Mouse (Mus musculus): ENCODE data around the gene Ryr2.

The Ryr2 gene

DNA sequence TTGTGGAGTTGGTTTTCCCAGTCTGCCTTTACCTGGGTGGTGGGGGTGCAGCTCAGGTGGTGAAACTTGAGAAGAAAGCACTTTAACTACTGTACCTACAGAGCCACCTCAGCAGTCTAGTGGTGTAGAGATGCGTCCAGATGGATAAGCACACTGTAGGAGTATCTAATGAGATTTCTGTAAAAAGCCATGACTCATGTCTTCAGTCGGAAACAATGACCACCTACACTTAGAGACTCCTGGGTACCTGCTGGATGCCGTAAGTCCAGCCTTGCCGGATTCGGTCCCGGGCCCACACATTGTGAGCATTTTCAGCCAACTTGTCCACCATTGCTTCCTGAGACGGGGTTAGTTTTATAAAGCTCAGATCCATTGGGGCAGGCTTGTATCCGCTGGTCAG, 334.6 kb downstream of the Ryr2 start:
- no peak for DNase-seq (ENCODE audit: low spot score in 2 of 2)

- no peak for DNase-seq (ENCODE audit: low spot score in 2 of 2)
Measured at GRCm38 (mm10) chr13:11766899-11767298, 339.8 kb downstream of the Ryr2 start.

DNA sequence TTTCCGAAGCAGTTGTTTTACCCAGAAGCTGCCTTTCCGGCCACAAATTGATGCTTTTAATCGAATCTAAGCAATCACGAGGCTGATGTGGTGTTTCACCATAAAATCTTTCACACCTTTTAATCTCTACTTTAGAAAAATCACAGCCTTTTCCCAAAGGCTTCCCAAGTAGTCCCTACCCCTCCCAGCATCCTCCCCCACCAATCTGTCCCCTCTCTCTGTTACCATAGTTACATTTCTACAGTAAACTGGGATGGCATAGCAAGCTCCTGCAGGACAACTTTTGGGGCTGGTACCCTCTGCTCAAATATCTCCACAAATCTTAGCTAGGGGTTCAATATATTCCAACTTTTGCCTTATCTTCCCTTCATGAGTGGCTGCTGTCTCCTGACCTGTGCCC, 342.8 kb downstream of the Ryr2 start:
- no peak for DNase-seq (ENCODE audit: low spot score in 2 of 2)

GRCm38 (mm10) chr13:11763104-11763503, 343.6 kb downstream of the Ryr2 start:
- no peak for DNase-seq (ENCODE audit: low spot score in 2 of 2)

GRCm38 (mm10) chr13:11757894-11758293, 348.9 kb downstream of the Ryr2 start:
- no peak for DNase-seq (ENCODE audit: low spot score in 2 of 2)

DNA sequence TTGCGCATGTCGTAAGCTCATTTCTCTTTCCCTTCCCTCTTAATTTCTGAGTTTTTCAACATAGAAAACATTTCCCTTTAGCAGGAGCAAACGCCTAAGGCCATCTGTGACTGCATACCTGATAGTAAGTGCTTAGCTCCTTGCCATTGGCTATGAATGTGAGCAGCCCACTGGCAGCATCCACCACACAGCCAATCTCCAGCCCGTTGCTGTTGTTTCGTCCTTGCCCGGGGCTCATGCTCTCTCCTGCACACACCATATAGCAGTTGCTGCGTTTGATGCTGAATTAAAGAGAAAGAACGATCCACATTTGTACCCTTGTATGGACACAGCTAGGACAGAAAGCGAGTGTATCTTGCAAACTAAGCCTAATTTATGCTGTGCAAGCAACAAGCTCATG, 361.3 kb downstream of the Ryr2 start:
- no peak for DNase-seq (ENCODE audit: low spot score in 2 of 2)

- DNase-seq (ENCODE audit: low spot score in 2 of 2): peak; percentile 25 to 38
Measured at GRCm38 (mm10) chr13:11738211-11738610, 368.5 kb downstream of the Ryr2 start.

DNA sequence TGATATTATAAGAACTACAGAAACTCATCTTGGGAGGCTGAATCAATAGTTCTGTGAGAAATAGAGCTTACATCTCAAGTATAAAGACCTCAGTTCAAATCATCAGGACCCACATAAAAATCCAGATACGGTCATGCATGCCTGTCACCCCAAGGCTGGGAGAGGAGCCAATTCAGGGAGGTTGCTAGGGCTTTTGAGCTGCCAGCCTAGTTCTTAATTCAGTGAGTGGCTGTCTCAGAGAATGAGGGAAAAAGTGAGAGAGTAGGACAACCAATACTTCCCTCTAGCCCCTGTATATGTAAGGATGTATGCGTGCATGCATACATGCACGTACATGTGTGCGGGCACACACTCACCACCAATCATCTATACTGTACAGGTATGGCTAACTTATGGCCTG, 390.5 kb downstream of the Ryr2 start:
- no peak for DNase-seq (ENCODE audit: low spot score in 2 of 2)

DNA sequence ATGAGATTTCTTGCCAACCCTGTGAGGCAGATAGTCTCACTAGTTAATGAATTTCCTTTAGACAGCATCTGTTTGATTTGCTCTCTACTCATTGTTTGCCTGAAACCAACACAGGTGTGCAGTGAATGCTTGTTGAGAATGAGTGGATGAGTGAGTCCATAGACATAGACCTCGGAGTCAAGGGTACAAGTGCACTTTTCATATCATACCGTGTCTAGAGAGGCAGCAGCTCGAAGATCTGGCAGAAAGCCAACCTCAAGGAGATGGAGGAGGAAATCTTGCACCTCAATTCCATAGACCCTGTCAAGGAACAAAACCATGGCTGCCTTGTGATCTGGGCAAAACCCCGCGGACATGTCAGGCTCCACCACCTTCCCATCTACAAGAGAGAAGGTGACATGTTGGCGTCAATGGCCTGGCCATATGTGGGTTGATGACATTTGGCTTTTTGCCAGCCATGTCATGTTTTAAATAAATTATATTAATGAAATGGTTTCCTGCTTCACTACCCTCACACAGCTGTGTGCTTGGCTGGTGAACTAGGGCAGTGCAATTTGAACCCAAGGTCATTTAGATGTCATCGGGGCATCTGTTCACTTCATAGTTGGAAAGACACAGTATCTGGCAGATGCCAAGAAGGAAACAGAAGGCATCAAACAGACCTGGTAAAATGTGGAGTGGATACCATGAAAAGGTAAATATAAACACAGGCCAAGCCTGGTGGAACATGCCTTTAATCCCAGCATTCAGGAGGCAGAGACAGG, 396.9 kb downstream of the Ryr2 start:
- DNase-seq (ENCODE audit: low spot score in 2 of 2): peak in 1 of 2 experiments; percentile 5

DNA sequence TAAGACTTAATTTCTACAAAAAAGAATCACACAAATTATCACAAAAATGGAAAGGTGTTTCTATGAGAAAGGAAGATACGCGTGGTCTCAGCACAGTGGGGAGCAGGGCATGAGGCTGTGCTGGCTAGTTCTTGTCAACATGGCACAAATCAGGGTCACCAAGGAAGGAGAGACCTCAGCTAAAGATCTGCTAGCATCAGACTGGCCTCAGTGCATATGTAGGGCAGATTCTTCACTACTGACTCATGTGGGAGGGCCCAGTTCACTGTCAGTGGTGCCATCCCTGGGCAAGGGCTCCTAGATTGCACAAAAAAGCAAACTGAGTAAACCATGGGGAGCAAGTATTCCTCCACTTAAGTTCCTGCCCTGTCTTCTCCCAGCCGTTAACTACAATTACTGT, 405.0 kb downstream of the Ryr2 start:
- no peak for DNase-seq (ENCODE audit: low spot score in 2 of 2)

GRCm38 (mm10) chr13:11696496-11696895, 410.2 kb downstream of the Ryr2 start:
- no peak for DNase-seq (ENCODE audit: low spot score in 2 of 2)

- no peak for DNase-seq (ENCODE audit: low spot score in 2 of 2)
Measured at GRCm38 (mm10) chr13:11681802-11682201, 424.9 kb downstream of the Ryr2 start.

GRCm38 (mm10) chr13:11662815-11663214, 443.9 kb downstream of the Ryr2 start:
- no peak for DNase-seq (ENCODE audit: low spot score in 2 of 2)

DNA sequence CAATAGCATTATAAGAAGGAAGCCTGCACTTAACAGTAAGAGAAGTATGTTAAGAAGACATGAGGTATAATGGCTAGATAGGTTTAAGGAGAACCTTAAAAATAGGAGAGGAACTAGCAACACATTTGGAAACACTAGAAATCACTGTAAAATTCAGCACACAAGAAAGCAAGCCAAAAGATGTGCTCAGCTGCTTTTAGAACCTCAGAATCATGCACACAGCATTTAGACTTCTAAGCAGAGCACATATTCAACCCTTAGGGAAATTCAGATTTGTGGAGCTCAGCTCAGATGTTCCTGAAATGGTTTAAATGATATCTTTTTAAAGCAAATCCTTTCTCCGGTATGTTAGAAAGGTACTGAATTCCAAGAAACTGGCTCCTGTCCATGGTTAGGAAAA, 461.9 kb downstream of the Ryr2 start:
- no peak for DNase-seq (ENCODE audit: low spot score in 2 of 2)

DNA sequence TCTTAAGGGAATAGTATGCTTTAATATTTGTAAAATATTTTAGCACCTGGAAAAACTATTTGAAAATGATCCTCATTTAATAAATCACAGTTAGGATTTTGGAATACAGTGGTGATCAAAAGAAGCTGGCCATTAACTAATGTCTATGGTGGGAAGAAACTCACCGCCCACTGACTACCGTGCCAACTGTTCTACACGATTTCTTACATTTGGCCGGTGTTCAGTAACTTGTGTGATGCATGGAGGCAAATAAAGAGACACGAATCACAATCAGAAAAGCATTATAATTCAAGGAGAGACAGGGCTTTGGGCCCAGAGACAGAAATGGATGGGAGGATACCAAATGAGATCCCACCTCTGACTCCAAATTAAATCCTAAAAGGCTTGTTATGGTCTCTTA, 470.4 kb downstream of the Ryr2 start:
- DNase-seq (ENCODE audit: low spot score in 2 of 2): no peak

GRCm38 (mm10) chr13:11624513-11624912, 482.2 kb downstream of the Ryr2 start:
- DNase-seq (ENCODE audit: low spot score in 2 of 2): no peak

- peak; percentile 29 to 44 for DNase-seq (ENCODE audit: low spot score in 2 of 2)
Measured at GRCm38 (mm10) chr13:11595431-11595830, 511.3 kb downstream of the Ryr2 start.

- DNase-seq (ENCODE audit: low spot score in 2 of 2): no peak
Measured at GRCm38 (mm10) chr13:11585283-11585682, 521.5 kb downstream of the Ryr2 start.

GRCm38 (mm10) chr13:11572552-11572951, 534.2 kb downstream of the Ryr2 start:
- DNase-seq (ENCODE audit: low spot score in 2 of 2): no peak

DNA sequence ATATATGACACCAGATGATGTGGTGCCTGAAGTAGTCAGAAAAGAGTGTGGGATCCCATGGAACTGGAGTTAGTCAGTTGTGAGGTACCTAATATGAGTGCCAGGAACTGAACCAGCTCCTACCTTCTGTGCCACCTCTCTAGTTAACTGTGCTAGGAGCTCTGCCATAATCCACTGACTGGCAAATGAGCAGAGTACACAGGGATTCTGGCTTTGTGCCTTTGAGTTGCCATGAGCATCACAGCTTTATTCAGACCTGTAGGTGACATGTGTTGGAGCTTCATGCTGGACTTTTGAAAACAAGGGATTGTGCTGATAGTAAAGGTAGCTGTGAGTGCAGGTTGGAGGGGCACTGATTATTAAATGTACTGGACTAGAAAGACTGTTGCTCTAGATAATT, 539.4 kb downstream of the Ryr2 start:
- DNase-seq (ENCODE audit: low spot score in 2 of 2): no peak

DNA sequence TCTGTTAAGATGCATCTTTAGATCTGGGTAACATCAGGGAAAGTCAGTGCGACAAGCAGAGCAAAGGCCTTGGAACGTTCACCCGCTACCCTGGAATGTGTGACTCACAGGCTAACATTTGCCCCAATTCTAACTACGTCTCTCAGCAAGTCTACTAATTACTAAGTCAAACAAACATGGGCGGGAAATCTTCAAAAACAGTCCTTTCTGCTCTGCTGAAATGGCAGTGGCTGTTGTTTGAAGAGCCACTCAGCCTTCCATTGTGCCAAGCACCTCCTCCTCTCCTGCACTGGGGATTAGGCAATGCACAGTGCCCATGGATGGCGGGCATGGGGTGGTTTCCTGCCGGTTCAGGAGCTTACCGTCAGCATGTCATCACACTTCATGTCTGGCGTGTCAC, 540.3 kb downstream of the Ryr2 start:
- DNase-seq (ENCODE audit: low spot score in 2 of 2): no peak

DNA sequence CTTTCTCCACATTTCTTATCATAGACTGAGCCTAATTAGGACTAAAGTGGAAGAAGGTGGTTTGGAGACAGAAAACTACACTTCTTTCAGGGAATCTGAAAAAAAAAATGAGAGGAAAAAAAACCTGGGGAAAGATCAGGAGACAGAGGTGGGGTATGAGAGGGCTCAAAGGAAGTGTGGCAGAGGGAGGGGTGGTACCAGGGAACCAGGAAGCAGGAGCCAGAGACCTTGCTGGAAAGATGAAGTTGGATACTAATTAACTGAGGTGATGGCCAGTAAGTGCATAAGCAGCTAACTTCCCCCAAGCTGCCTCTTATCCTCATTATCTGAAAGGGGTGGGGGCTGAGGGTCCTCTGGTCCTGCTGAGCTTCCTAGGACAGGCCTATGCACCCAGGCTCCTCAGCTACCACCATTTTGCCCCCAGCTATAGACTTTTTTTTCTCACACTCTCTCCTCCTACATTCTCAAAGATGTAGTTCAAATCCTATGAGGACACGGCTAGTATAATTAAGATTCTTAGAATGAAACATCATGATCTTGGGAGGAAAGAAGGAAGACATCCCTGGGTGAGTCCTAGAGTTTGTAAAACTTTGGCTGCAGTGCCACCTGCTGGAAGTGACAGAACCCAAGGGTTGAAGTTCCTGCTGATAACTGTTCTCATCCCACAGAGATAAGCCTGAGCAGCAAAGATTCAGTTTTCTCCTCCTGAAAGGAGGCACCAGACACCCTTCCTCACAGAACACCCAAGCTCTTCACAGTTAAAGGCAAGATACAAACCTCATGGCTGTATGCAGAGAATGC, 543.3 kb downstream of the Ryr2 start:
- peak; percentile 21 to 30 for DNase-seq (ENCODE audit: low spot score in 2 of 2)

- no peak for DNase-seq (ENCODE audit: low spot score in 2 of 2)
Measured at GRCm38 (mm10) chr13:11549644-11550043, 557.1 kb downstream of the Ryr2 start.
